Mouse (Mus musculus) stomach, postnatal 0 days (tissue): ENCODE results near the gene Ndufb3. TPM values are rescaled to one million over a fixed set of nuclear protein-coding genes. Genes with fewer than 3 reads are reported as not detected.
"Not testable (repeated sequence)": the region's sequence is repeated elsewhere in the genome, so short reads cannot be mapped to it uniquely, and the experiment has no call there.

Experiments used
- ATAC-seq: fragments of 200-750 bp; cut with Nextera tagmentation; 2 replicates; pipeline ENCODE4 v1.8.0; 2017; ENCODE audit not compliant: low FRiP score, low TSS enrichment
- DNase-seq: peaks from one replicate; pipeline ENCODE4 v3.0.0-alpha.2; 2016; ENCODE audit warnings: low spot score
- H3K27ac ChIP-seq: fragments of 300-500 bp; sonication (generic); replicated peaks from 2 replicates; pipeline ENCODE4 v1.5.1; 2014; ENCODE audit warnings: mild to moderate bottlenecking, control low read depth
- H3K27me3 ChIP-seq: fragments of 300-500 bp; sonication (generic); 2 replicates; pipeline ENCODE4 v1.6.1; 2014; ENCODE audit warnings: low read length; ENCODE audit not compliant: control insufficient read depth, insufficient read depth
- H3K36me3 ChIP-seq: fragments of 300-500 bp; sonication (generic); 2 replicates; pipeline ENCODE4 v1.6.1; 2014; ENCODE audit warnings: low read length, mixed read lengths; ENCODE audit not compliant: control insufficient read depth, insufficient read depth
- H3K4me1 ChIP-seq: fragments of 300-500 bp; sonication (generic); replicated peaks from 2 replicates; pipeline ENCODE4 v1.6.1; 2014; ENCODE audit warnings: antibody characterized with exemption; ENCODE audit not compliant: control insufficient read depth, insufficient read depth
- H3K4me2 ChIP-seq: fragments of 300-500 bp; sonication (generic); replicated peaks from 2 replicates; pipeline ENCODE4 v1.6.1; 2014; ENCODE audit warnings: low read depth, mild to moderate bottlenecking, control low read depth, moderate library complexity
- H3K4me3 ChIP-seq: fragments of 300-500 bp; sonication (generic); 2 replicates; pipeline ENCODE4 v1.5.1; 2014; ENCODE audit warnings: low read depth, low read length, control low read depth
- H3K9ac ChIP-seq: fragments of 300-500 bp; sonication (generic); 2 replicates; pipeline ENCODE4 v1.6.1; 2014; ENCODE audit warnings: mild to moderate bottlenecking, low read length, control low read depth, mixed read lengths
- H3K9me3 ChIP-seq: fragments of 300-500 bp; sonication (generic); 2 replicates; pipeline ENCODE4 v1.6.1; 2016; ENCODE audit warnings: low read length; ENCODE audit not compliant: control insufficient read depth
- CTCF ChIP-seq: IDR thresholded peaks from 2 replicates; pipeline ENCODE4 v1.5.1; 2016; ENCODE audit warnings: antibody characterized with exemption, low read depth, mild to moderate bottlenecking, moderate library complexity
- EP300 ChIP-seq: optimal IDR thresholded peaks from 2 replicates; pipeline ENCODE3; 2016; ENCODE audit warnings: antibody characterized with exemption
- WGBS: fragments of 180-500 bp; shearing (Covaris S2); extraction: QIAGEN DNeasy Blood & Tissue Kit; methylation state at CpG from one replicate; pipeline ENCODE4 v1.1.7; 2014; 5-methylcytosine and 5-hydroxymethylcytosine counted together
- polyA plus RNA-seq: library from polyadenylated mRNA; unstranded; fragments of >200 nt; fragmentation: Nextera tagmentation; extraction: Ambion mirVana; gene quantifications from 2 replicates; pipeline ENCODE4 v1.2.1, GENCODE M21; 2015

Ndufb3 gene
- polyA plus RNA-seq, 1 experiment from 2014 or later: 217 TPM

DNA sequence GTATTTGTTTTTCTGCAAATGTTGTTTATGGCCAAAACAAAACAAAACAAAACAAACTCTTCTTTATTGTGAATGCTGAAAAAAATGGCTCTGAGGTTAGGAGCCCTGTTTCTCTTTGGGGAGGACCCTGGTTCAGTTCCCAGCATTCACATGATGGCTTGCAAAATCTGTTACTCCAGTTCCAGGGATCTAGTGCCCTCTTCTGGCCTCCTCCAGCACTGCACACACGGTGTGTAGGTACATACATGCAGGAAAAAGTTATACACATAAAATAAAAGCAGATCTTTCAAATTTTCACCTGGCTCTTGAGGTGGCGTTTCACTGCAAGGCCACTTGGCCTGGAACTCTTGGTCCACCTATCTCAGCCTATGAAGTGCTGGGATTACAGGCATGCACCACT, 32.6 kb downstream of the Ndufb3 start:
- TF ChIP-seq EP300: no peak
- TF ChIP-seq CTCF: peak; percentile 29; the same call in 1 of the 2 replicates
- Histone ChIP-seq H3K27me3 (no peaks in the 10 kb centered on the region), H3K27ac (no peak overlapping the region), H3K4me1 (no peaks in the 10 kb centered on the region), H3K4me2 (no peak overlapping the region), H3K9ac (no peak overlapping the region), H3K9me3 (no peaks in the 10 kb centered on the region), H3K36me3 (no peaks in the 10 kb centered on the region), H3K4me3 (no peak overlapping the region)
- 88% methylated on average over 2 of the region's 2 CpGs for WGBS
- DNase-seq (no peak), ATAC-seq (no peak)

DNA sequence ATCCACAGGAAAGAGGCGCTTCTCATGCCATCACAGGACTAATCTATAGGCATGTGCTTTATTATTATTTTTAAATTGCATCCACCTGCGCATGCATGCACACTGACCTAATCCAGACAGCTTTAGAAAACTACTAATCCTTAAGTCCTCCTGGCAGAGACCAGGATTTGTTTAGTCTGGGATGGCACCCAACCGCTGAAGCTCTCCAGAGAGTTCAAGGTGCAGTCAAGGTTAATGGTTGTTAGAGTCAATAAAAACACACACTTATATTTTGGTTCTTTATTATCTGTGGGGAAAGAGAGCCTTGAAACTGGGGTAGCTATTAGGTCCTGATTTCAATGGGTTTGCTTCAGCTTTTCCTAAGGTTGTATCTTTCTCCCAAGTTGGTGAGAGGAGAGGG, 35.1 kb downstream of the Ndufb3 start:
- Histone ChIP-seq H3K36me3 (no peaks in the 10 kb centered on the region), H3K9me3 (no peaks in the 10 kb centered on the region), H3K4me2 (no peak overlapping the region), H3K4me3 (no peak overlapping the region), H3K9ac (no peak overlapping the region), H3K27ac (no peak overlapping the region), H3K4me1 (no peaks in the 10 kb centered on the region), H3K27me3 (no peaks in the 10 kb centered on the region)
- ATAC-seq (no peak), DNase-seq (no peak)
- TF ChIP-seq CTCF (no peak), EP300 (no peak)
- WGBS: 70% methylated on average over 3 of the region's 3 CpGs

DNA sequence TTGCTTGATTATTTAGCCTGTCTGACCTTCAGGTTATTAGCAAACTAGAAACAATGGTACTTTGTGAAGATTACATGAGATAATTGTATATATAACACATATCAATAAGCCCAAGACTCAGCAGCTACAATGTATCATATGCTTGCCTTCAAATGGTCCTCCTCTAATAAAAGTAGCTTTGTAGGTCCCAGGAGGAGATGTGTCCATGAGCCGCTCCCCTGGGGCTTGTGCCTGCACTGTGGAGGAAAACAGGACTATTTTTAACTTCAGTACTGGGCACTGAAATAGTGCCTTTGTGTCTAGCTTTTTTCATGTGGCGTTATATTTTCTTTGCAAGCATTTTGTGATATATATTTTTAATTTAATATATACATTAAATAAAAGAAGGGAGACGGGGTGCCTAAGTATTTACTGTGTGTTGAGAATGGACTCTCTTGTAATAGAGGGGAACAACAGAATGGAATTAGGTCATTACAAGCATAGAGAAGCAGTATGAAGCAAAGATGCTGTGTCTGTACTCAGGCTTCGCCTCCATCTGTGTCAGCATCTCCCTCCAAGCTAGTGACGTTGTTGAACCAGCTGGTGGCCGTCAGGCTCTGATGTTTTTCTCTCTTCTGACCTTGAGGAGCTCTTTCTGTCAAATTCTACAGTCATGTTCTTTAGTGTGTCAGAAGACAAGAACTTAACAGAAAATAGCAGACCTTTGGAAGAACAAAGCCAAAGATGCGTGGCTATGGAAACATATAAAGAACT, 36.0 kb downstream of the Ndufb3 start:
- no peak for DNase-seq
- no peaks in the 10 kb centered on the region for H3K9me3 ChIP-seq
- no peak for TF ChIP-seq CTCF
- no peaks in the 10 kb centered on the region for H3K36me3 ChIP-seq
- H3K4me1 ChIP-seq: no peaks in the 10 kb centered on the region
- no peak overlapping the region for H3K4me2 ChIP-seq
- H3K27me3 ChIP-seq: no peaks in the 10 kb centered on the region
- no peak overlapping the region for H3K4me3 ChIP-seq
- WGBS: 50% methylated on average over 7 of the region's 7 CpGs
- no peak overlapping the region for H3K9ac ChIP-seq
- H3K27ac ChIP-seq: no peak overlapping the region
- ATAC-seq: no peak

DNA sequence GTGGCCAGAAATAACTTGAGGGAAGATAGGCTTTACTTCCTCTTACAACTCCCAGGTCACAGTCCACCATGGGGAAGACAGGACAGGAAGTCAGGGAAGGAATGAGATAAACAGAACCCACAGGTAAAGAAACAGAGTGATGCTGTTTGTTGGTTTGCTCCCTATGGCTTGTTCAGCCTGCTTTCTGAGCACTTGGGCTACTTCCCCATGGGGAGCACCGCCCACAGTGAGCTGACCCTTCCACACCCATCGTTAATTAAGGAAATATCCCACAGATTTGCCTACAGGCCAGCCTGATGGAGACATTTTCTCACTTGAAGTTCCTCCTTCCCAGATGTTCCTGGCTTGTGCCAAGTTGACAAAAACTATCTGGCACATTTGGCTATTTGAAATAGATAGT, 42.7 kb downstream of the Ndufb3 start:
- H3K9ac ChIP-seq, H3K27ac ChIP-seq, H3K4me1 ChIP-seq, H3K4me2 ChIP-seq, DNase-seq, H3K4me3 ChIP-seq, H3K9me3 ChIP-seq, H3K36me3 ChIP-seq, H3K27me3 ChIP-seq: not testable (repeated sequence)
- 0 out of 2 replicates have a peak, but pooled peaks have one; percentile 40 for ATAC-seq
- WGBS: 100% methylated on average over 1 of the region's 2 CpGs

Other genes with a start within 250 kb of the Ndufb3 start
- 192 and 230 TPM in 2 replicates for gene Bzw1, start 193.5 kb upstream of the Ndufb3 start, polyA plus RNA-seq
- 107 and 111 TPM in 2 replicates for gene Clk1, start 162.3 kb upstream of the Ndufb3 start, polyA plus RNA-seq
- gene Nif3l1, start 141.2 kb upstream of the Ndufb3 start, polyA plus RNA-seq: 20.9 and 23.7 TPM in 2 replicates
- gene Ppil3, start 140.9 kb upstream of the Ndufb3 start, polyA plus RNA-seq: 29.3 and 32.8 TPM in 2 replicates
- 10.6 and 11.6 TPM in 2 replicates for gene Orc2, start 81.3 kb upstream of the Ndufb3 start, polyA plus RNA-seq
- gene Fam126b, start 61 bp upstream of the Ndufb3 start, polyA plus RNA-seq: 4.4 and 5.4 TPM in 2 replicates
- 0.56 and 0.91 TPM in 2 replicates for gene Als2cr12, start 109.6 kb downstream of the Ndufb3 start, polyA plus RNA-seq
- gene Cflar, start 125.1 kb downstream of the Ndufb3 start, polyA plus RNA-seq: 43.6 and 45.3 TPM in 2 replicates
- 36.6 and 37.0 TPM in 2 replicates for gene Casp8, start 209.0 kb downstream of the Ndufb3 start, polyA plus RNA-seq